Mouse (Mus musculus) cerebellum, adult 18-20 months (tissue): ENCODE measurements at regions not wholly inside any gene's neighbourhood (a gene's known extent, or its start where the extent isn't known, plus 50 kb on each side); places are given as distances from the start of the nearest gene placed in this dataset.
A peak's percentile ranks its signal among the peaks of the same experiment; 100 is the strongest.

Experiments
- DNase-seq, 2 experiments: peaks; one replicate each; pipeline ENCODE4 v3.0.0; 2021

GRCm38 (mm10) chr2:74306301-74306700, 272.9 kb downstream of the Lnpk start:
- DNase-seq, result no peak

DNA sequence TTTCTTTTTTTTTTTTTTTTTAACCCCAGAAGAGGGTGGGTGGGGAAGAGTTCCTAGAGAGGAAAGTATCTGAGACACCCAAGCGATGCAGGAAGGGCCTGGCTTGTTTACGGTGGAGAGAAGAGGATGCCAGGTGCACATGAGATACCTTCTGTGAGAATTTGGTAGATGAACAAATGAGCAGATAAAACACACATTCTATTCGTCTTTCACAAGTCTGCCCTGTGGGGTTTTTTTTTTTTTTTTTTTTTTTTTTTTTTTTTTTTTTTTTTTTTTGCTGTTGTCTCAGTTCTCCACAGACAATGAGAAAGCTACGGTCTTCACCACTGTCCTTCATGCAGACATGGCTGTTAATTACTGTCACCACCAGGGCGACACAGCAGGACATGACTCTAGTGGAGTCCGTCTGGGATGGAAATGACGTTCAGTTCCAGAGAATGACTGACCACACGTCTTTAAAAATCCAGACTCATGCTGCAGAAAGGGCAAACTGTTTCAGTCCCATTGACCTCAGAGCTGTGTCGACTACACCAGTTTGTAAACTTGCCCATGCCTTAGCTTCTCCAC, 278.3 kb downstream of the Lnpk start:
- no peak for DNase-seq

DNA sequence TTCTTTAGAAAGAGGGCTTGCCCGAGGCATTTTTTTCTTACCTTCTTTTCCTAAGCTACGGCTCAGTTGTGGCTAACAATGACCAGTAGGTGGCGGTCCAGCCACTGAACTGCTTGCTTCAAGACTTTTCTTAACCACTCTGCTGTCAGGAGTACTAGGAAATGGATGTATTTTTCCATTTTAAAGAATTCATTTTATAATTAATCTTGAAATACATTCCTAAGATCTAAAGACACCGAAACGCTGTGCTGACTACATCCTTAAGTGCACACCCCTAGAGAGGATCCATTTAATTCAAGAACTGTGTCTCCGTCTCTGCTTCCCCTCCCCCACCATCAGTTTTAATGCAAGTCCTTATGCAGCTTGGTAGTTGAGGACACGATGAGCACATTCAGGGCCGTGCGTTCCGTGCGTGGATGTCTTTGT, 278.9 kb downstream of the Lnpk start:
- peak; percentile 23 to 33 for DNase-seq

GRCm38 (mm10) chr2:74292641-74293040, 286.6 kb downstream of the Lnpk start:
- DNase-seq, result no peak

DNA sequence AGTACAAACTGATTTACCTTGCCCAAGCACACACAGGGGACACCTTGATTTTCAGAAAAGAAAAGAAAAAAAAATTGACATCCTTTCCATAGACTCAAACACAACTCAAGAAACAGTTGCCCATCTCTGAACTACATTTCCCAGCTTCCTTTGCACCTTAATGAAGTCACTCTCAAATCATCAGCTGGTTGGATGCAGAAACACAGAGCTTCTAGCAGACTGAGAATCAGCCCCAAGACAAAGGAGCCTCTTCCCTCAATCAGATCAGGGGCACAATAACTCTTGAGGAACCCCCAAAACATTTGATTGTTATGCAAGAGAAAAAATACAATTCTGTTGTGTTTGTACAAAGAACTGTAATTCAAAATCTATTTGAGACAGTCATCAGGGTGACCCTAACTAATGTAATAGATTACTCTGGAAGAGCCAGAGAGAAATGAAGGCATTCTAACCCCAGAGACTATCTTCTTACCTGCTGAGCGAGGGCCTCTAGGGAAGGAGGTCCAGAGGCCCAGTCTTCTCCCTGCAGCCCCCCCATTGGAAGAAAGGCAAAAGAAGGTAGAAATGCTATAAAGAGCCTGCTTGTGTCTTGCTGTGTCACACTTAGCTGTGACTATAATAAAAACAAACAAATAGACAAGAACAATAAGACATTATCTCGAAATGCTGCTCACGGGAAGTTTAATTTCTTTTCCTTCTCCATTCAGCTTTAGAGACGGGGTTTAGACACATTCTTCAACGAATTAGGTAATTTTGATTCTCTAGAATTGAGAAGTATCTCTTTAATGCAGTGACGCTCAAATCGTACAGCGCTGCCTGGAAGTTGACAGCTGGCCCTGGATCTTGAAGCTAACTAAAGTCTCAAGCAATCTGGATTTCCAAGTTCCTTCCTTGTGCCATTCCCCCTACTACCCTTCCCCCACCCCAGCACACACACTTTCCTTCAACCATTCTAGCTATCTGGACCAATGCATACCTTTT, 287.5 kb downstream of the Lnpk start:
- no peak for DNase-seq

DNA sequence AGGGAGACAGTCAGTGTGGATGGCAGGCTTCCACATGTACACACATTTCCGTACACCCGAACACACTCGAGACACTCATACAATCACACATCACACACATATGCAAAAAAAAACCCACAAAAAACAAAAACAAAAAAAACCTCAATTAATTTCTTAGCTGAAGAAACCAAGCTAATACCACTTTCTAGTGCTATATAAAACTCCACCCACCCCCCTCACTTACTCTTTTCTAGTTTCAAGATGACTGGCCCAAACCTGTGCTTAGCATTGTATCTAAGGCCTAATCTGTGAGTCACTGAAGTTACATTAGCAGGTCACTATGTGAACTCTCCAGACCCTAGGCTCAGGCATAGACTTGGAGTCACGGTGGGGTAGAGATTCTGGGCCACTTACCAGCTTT, 293.6 kb downstream of the Lnpk start:
- DNase-seq, result no peak

DNA sequence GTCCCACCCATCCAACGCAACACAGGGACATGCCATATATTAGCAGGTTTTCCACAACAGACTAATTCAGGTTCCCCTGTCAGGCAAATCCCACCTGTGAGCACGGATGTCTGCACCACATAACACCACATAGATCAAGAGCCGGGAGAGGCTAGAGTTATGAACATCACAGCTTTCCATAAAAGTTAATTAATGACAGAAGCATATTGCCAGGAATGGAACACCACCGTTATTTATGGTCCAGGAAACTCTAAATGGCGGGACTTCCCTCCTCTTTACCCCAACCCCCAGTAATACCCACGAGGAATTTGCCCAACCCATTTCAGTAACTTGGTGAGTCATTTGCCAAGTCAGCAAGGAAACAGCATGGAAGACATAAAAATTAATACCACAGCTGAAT, 314.3 kb downstream of the Lnpk start:
- no peak for DNase-seq

GRCm38 (mm10) chr2:74257034-74257781, 322.0 kb downstream of the Lnpk start:
- DNase-seq, result no peak

- DNase-seq, result no peak
These were observed 331.7 kb downstream of the Lnpk start for GRCm38 (mm10) chr2:74247521-74247920.

DNA sequence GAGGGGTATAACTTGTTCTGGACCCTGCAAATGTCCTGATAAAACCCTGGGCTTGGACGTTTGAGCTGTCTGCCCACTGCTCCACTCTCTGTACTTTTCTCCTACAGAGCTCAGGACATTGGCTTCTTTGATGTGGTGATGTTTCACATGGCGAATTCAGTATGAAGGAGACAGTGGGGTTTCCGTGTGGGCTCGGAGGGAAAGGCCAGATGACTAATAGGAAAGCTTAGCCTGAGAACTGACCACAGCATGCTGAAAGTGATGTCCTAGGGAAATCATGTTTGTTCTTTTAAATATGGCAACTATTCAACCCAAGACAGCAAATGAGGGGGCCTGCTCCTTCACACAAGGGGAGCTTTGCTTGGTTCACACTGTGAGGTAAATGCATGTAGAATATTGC, 332.6 kb downstream of the Lnpk start:
- DNase-seq, result no peak

- DNase-seq, result no peak
These were observed 333.1 kb upstream of the Atp5g3 start for GRCm38 (mm10) chr2:74244203-74244602.

- DNase-seq, result no peak
These were observed 332.7 kb upstream of the Atp5g3 start for GRCm38 (mm10) chr2:74243801-74244200.

- no peak for DNase-seq
These were observed 328.5 kb upstream of the Atp5g3 start for GRCm38 (mm10) chr2:74239586-74239985.

- DNase-seq, result no peak
These were observed 306.3 kb upstream of the Atp5g3 start for GRCm38 (mm10) chr2:74217437-74217836.

DNA sequence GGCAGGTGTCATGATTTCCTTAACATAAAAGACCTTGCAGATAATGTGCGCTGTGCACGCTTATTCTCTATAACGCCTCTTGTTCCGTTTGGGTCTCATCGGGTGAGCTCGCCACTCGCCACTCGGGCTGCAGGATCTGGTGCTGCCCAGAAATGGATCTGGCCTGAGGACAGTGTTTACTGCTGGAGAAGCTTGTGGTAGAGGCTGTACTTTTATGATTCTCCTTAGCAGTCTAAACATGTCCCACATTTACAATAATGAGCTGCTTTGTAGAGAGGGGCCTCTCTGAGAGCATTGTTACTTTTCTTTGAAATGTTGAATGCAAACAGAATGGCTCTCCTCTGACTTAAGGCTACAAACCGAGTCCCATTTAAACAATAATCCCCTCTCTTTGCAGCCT, 299.1 kb upstream of the Atp5g3 start:
- DNase-seq, result no peak

GRCm38 (mm10) chr2:74209421-74209917, 298.3 kb upstream of the Atp5g3 start:
- DNase-seq, result no peak

DNA sequence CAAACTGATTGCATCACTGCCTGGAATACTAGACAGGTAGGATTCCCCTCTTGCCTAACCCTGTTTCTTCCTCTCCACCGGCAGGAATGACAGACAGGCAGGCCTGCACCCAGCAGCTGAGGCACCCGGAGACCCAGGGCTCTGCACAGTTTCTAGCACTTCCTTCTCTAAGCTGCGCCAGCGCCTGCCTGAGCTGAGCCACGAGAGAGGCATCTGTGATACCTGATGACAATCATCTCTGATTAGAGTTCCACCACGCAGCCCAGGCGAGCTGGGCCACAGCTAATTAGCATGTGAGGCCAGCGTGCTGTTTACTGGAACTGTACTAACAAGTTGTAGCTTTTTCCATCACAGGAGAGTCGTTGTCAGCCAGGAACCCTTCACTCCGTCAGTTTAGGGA, 296.3 kb upstream of the Atp5g3 start:
- no peak for DNase-seq

DNA sequence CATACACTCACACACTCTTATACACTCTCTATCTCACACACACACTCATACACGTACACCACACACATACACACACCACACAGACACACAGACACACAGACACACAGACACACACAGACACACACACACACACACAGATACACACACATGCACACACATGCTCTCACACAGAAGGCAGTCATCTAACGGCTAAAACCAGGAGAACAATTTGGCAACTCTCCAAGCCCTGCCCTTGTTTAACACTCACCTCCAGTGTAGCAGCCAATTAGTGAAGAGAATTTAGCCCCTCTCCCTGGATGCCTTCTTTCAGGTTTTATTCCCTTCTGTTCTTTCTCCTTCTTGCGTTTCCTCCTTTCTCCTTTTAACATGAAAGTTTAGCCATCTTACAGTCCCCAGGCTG, 291.6 kb upstream of the Atp5g3 start:
- DNase-seq, result no peak

- DNase-seq, result no peak
These were observed 290.6 kb upstream of the Atp5g3 start for GRCm38 (mm10) chr2:74201608-74202323.

DNA sequence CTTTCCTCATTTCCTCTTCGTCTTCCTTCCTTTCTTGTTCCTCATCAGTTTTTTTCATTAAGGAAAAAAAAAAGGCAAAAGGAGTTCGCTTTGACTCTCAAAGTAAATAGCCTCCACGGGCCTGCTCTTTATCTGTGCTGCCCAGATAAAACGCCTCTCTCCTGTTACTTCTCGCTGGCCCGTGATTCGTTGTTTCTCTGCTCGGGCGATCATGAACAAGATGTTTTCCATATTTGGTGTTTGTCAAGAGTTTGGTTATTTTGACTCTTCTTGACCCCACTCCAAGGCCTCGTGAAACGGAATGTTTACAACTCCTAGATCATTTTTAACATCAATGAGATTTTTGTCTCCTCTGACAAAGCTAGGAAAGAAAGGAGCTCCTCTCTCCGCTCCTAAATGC, 288.4 kb upstream of the Atp5g3 start:
- no peak for DNase-seq

DNA sequence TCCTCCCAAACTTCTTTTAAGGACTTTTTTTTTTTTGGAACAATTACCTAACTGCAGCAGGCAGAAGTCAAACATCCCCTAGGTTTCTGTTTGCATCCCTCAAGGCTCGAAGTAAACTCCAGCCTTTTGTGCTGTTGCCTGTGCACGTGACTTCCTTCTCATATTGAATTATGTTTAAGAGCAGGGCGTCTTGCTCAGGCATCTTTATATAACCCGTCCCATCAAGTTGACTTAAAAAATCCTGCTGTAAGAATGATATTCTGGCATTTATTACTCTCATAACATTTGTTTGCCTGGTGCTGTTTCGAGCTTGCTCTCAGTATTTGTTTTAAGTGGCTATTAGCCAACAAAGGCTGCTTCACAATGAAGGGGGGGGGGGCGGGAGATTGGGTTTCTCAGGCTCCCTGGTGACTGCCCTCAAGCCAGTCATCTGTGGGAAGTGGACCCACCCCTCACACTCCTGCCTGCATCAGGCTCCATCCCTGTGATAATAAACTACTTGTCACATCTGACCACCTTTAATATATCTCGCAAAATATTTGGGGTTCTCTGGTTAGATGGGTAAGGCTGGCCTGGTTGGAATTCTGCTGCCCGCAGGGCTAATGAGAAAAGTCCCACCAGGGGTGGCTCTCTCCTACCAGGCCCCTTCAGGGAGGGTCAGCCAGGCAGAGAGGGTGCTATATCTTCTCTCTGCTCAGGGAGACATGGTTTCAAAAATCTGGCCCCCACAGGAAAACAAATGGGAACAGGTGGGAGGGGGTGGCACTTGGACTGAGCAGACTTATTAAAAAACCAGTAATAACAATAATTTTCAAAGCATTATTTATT, 277.1 kb upstream of the Atp5g3 start:
- DNase-seq, result no peak

DNA sequence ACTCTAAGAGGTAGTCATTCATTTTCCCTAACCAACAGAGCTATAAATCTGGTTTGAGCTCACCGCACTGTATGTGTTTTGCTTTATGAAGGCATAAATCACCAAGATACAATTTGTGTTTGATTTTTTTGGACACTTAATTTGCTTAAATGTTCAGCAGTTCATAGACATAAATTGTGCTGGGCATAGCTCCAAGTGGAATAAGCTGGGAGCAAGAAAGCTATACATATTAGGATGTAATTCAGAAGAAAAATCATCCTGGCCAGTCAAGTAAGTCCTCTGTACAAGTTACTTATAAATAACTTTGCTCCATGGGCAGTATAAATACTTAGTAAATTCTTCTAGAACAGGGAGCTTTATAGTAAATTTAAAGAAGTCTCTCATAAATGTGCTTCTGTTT, 267.0 kb upstream of the Atp5g3 start:
- DNase-seq, result no peak
